Mouse (Mus musculus) embryonic facial prominence, embryonic 13.5 days (tissue): ENCODE results near the gene Sdc3. TPM values are rescaled to one million over a fixed set of nuclear protein-coding genes. Genes with fewer than 3 reads are reported as not detected.
A peak's percentile ranks its signal among the peaks of the same experiment; 100 is the strongest.

Experiments used
- ATAC-seq: fragments of 200-750 bp; cut with Nextera tagmentation; 2 replicates; pipeline ENCODE4 v1.8.0; 2017; ENCODE audit warnings: low read depth; ENCODE audit not compliant: insufficient number of reproducible peaks, insufficient read depth, low FRiP score, low TSS enrichment
- H3K27ac ChIP-seq: fragments of 300-500 bp; sonication (generic); 2 replicates; pipeline ENCODE4 v1.5.1; 2015; ENCODE audit warnings: moderate library complexity, mild to moderate bottlenecking, inconsistent platforms
- H3K27me3 ChIP-seq: fragments of 300-500 bp; sonication (generic); 2 replicates; pipeline ENCODE4 v1.6.1; 2015; ENCODE audit warnings: mild to moderate bottlenecking, inconsistent platforms
- H3K36me3 ChIP-seq: fragments of 300-500 bp; sonication (generic); 2 replicates; pipeline ENCODE4 v1.6.1; 2015; ENCODE audit warnings: mild to moderate bottlenecking, inconsistent platforms
- H3K4me1 ChIP-seq: fragments of 300-500 bp; sonication (generic); 2 replicates; pipeline ENCODE4 v1.6.1; 2015; ENCODE audit warnings: inconsistent platforms
- H3K4me2 ChIP-seq: fragments of 300-500 bp; sonication (generic); 2 replicates; pipeline ENCODE4 v1.6.1; 2015; ENCODE audit warnings: moderate library complexity, mild to moderate bottlenecking, inconsistent platforms
- H3K4me3 ChIP-seq: fragments of 300-500 bp; sonication (generic); 2 replicates; pipeline ENCODE4 v1.5.1; 2015; ENCODE audit warnings: mild to moderate bottlenecking, inconsistent platforms
- H3K9ac ChIP-seq: fragments of 300-500 bp; sonication (generic); 2 replicates; pipeline ENCODE4 v1.6.1; 2015; ENCODE audit warnings: mild to moderate bottlenecking, inconsistent platforms
- H3K9me3 ChIP-seq: fragments of 300-500 bp; sonication (generic); 2 replicates; pipeline ENCODE4 v1.6.1; 2016; ENCODE audit warnings: inconsistent platforms
- WGBS: fragments of 180-500 bp; shearing (Covaris S2); methylation state at CpG from one replicate; pipeline ENCODE4 v1.1.7; 2015; ENCODE audit warnings: mixed read lengths; 5-methylcytosine and 5-hydroxymethylcytosine counted together
- polyA plus RNA-seq: library from polyadenylated mRNA; unstranded; fragments of >200 nt; fragmentation: Nextera tagmentation; extraction: Ambion mirVana; gene quantifications from 2 replicates; pipeline ENCODE4 v1.2.1, GENCODE M21; 2015

Gene Sdc3
- polyA plus RNA-seq, 1 experiment from 2014 or later: 32.7 TPM

DNA sequence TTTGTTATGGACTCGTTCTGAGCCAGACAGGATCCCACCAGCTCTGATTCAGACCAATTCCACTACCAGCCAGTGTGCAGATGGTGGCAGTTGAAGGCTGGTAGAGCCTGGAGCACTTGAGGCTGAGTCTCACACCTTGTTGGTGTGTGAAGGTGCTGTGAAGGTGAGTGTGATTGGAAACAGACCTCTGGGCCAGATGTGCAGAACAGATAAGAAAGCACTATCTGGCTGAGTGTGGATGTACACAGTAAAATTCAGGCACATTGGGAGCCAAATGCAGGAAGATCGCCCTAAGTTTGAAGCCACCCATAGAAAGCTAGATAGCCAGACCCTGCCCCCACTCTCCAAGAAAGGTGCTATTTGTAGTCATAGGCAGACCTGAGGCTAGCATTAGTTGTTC is 25.9 kb upstream of the Sdc3 start:
- Histone ChIP-seq H3K4me2 (no peak overlapping the region), H3K27me3 (no peaks in the 10 kb centered on the region), H3K4me3 (no peak overlapping the region), H3K9me3 (no peaks in the 10 kb centered on the region), H3K9ac (no peak overlapping the region), H3K36me3 (peaks cover 89% of the 10 kb centered on the region), H3K4me1 (no peaks in the 10 kb centered on the region), H3K27ac (no peak overlapping the region)
- WGBS: 96% methylated on average over 2 of the region's 2 CpGs
- ATAC-seq: no peak

GRCm38 (mm10) chr4:130766926-130767325 is 25.4 kb upstream of the Sdc3 start:
- no peaks in the 10 kb centered on the region for H3K9me3 ChIP-seq
- H3K4me3 ChIP-seq: no peak overlapping the region
- H3K9ac ChIP-seq: no peak overlapping the region
- no peaks in the 10 kb centered on the region for H3K27me3 ChIP-seq
- H3K27ac ChIP-seq: no peak overlapping the region
- no peak overlapping the region for H3K4me2 ChIP-seq
- H3K4me1 ChIP-seq: no peaks in the 10 kb centered on the region
- ATAC-seq: no peak
- WGBS: 88% methylated on average over 4 of the region's 4 CpGs
- H3K36me3 ChIP-seq: peaks cover 88% of the 10 kb centered on the region

DNA sequence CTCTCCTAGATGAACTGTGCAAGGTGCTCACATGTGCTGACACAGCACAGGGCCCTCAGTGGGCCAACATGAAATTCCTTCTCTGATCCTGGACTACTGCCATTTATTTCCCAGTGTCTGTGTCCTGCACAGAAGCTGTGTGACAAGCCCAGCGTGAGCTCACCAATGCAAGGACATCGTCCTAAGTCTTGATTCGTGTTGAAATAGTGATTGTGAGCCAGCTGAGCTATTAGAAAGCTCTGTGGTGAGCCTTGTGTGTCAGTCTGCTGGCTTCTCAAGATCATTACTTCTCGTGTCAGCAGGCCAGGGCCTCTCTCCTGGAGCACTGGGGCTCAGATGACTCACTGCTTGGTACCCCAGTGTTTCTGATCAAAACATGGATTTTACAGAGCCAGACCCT is 18.4 kb upstream of the Sdc3 start:
- Histone ChIP-seq H3K4me1 (peaks cover 13% of the 10 kb centered on the region; the same call in 1 of the 2 replicates), H3K9ac (no peak overlapping the region), H3K27ac (no peak overlapping the region), H3K4me3 (no peak overlapping the region), H3K4me2 (no peak overlapping the region), H3K27me3 (no peaks in the 10 kb centered on the region), H3K36me3 (peaks cover 88% of the 10 kb centered on the region), H3K9me3 (no peaks in the 10 kb centered on the region)
- ATAC-seq: no peak
- WGBS: 88% methylated on average over 4 of the region's 4 CpGs

DNA sequence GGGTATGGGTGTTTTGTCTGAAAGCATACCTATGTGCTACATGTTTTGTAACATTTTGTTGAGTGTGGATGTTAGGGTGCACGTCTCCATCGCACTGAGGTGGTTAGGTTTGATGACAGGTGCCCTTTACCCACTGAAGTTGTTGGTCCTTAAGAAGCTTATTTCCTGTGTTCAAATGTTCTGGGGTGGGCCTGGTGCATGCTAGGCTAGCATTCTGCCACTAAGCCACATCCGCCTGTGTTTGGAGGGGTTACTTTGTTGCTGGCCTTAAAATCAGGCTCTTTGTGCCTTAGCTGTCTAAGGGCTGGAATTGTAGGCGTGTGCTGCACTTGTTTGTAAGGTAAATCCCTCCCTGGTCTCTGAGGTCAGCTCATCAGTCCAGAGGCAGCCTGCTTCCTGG is 17.5 kb upstream of the Sdc3 start:
- Histone ChIP-seq H3K4me3 (no peak overlapping the region), H3K4me2 (no peak overlapping the region), H3K36me3 (peaks cover 90% of the 10 kb centered on the region), H3K9me3 (no peaks in the 10 kb centered on the region), H3K27me3 (no peaks in the 10 kb centered on the region), H3K27ac (0 out of 2 replicates have a peak overlapping the region, but pooled peaks have one; percentile 5), H3K4me1 (peaks cover 13% of the 10 kb centered on the region; the same call in 1 of the 2 replicates), H3K9ac (no peak overlapping the region)
- ATAC-seq: no peak
- WGBS: 93% methylated on average over 4 of the region's 4 CpGs

GRCm38 (mm10) chr4:130777647-130778046 is 14.7 kb upstream of the Sdc3 start:
- peak overlapping the region; percentile 66; the same call in 1 of the 2 replicates for H3K27ac ChIP-seq

GRCm38 (mm10) chr4:130779037-130779436 is 13.3 kb upstream of the Sdc3 start:
- no peak for ATAC-seq
- WGBS: 73% methylated on average over 3 of the region's 3 CpGs
- Histone ChIP-seq H3K27me3 (no peaks in the 10 kb centered on the region), H3K36me3 (peaks cover 76% of the 10 kb centered on the region), H3K4me2 (no peak overlapping the region), H3K9ac (no peak overlapping the region), H3K27ac (no peak overlapping the region), H3K9me3 (no peaks in the 10 kb centered on the region), H3K4me3 (no peak overlapping the region), H3K4me1 (peaks cover 15% of the 10 kb centered on the region; the same call in 1 of the 2 replicates)

More at GRCm38 (mm10) chr4:130777647-130778046, 14.7 kb upstream of the Sdc3 start:
- Histone ChIP-seq H3K4me2 (no peak overlapping the region), H3K9ac (no peak overlapping the region), H3K27me3 (no peaks in the 10 kb centered on the region), H3K4me1 (peaks cover 15% of the 10 kb centered on the region; the same call in 1 of the 2 replicates), H3K36me3 (peaks cover 90% of the 10 kb centered on the region), H3K4me3 (no peak overlapping the region), H3K9me3 (no peaks in the 10 kb centered on the region)
- no peak for ATAC-seq
- WGBS: 47% methylated on average over 10 of the region's 10 CpGs

GRCm38 (mm10) chr4:130782492-130782891 is 9.8 kb upstream of the Sdc3 start:
- 94% methylated on average over 2 of the region's 2 CpGs for WGBS
- Histone ChIP-seq H3K4me2 (no peak overlapping the region), H3K9ac (no peak overlapping the region), H3K36me3 (peaks cover 45% of the 10 kb centered on the region), H3K27me3 (no peaks in the 10 kb centered on the region), H3K4me1 (peaks cover 9% of the 10 kb centered on the region), H3K4me3 (no peak overlapping the region), H3K9me3 (no peaks in the 10 kb centered on the region), H3K27ac (no peak overlapping the region)
- no peak for ATAC-seq

DNA sequence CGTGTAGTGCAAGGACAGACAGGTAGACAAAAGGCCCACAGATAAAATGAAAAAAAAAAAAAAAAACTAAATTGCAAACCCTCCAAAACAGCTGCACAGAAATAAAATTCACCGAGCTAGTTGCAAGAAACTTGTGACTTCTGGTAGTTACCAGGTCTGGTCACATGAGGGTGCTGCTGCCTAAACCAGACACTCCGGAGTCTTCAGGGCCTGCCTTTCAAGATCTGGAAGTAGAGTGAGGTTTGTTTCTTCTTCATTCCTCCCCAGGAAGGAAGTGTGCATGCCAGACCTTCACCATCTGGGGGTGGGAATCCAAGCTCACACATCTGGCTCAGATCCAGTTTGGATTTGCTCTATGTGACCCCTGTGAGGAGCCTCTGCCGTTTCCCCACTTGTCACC is 7.6 kb upstream of the Sdc3 start:
- no peak for ATAC-seq
- Histone ChIP-seq H3K27me3 (no peaks in the 10 kb centered on the region), H3K9me3 (no peaks in the 10 kb centered on the region), H3K4me2 (no peak overlapping the region), H3K9ac (0 out of 2 replicates have a peak overlapping the region, but pooled peaks have one; percentile 21), H3K4me1 (peaks cover 7% of the 10 kb centered on the region), H3K36me3 (peaks cover 24% of the 10 kb centered on the region), H3K4me3 (no peak overlapping the region), H3K27ac (0 out of 2 replicates have a peak overlapping the region, but pooled peaks have one; percentile 39)
- 13% methylated on average over 4 of the region's 4 CpGs for WGBS

GRCm38 (mm10) chr4:130787530-130787929 is 4.8 kb upstream of the Sdc3 start:
- no peak overlapping the region for H3K4me3 ChIP-seq
- no peak overlapping the region for H3K4me2 ChIP-seq
- 74% methylated on average over 5 of the region's 5 CpGs for WGBS
- no peaks in the 10 kb centered on the region for H3K9me3 ChIP-seq
- peaks cover 12% of the 10 kb centered on the region for H3K4me1 ChIP-seq
- H3K36me3 ChIP-seq: 0 out of 2 replicates have a peak, but pooled peaks cover 1% of the 10 kb centered on the region
- no peaks in the 10 kb centered on the region for H3K27me3 ChIP-seq
- no peak for ATAC-seq
- no peak overlapping the region for H3K27ac ChIP-seq
- no peak overlapping the region for H3K9ac ChIP-seq

- Histone ChIP-seq H3K4me2 (no peak overlapping the region), H3K4me3 (no peak overlapping the region), H3K9me3 (no peaks in the 10 kb centered on the region), H3K27ac (no peak overlapping the region), H3K4me1 (peaks cover 27% of the 10 kb centered on the region), H3K36me3 (no peaks in the 10 kb centered on the region), H3K27me3 (no peaks in the 10 kb centered on the region), H3K9ac (no peak overlapping the region)
- no peak for ATAC-seq
- 7% methylated on average over 6 of the region's 6 CpGs for WGBS
Measured at GRCm38 (mm10) chr4:130790180-130790579, 2.2 kb upstream of the Sdc3 start.

- Histone ChIP-seq H3K27ac (peak overlapping the region; percentile 62; the same call in 1 of the 2 replicates), H3K9ac (peak overlapping the region; percentile 95), H3K27me3 (no peaks in the 10 kb centered on the region), H3K36me3 (no peaks in the 10 kb centered on the region), H3K4me2 (peak overlapping the region; percentile 94), H3K4me1 (peaks cover 35% of the 10 kb centered on the region), H3K9me3 (no peaks in the 10 kb centered on the region), H3K4me3 (peak overlapping the region; percentile 91)
- ATAC-seq: no peak
- WGBS: 5% methylated on average over 19 of the region's 19 CpGs
Measured at GRCm38 (mm10) chr4:130791811-130792375, 444 bp upstream of the Sdc3 start.

GRCm38 (mm10) chr4:130793180-130793501 is 804 bp downstream of the Sdc3 start:
- peak overlapping the region; percentile 94 for H3K4me2 ChIP-seq
- WGBS: 33% methylated on average over 7 of the region's 7 CpGs
- H3K27me3 ChIP-seq: no peaks in the 10 kb centered on the region
- H3K36me3 ChIP-seq: no peaks in the 10 kb centered on the region
- no peak overlapping the region for H3K27ac ChIP-seq
- H3K9ac ChIP-seq: peak overlapping the region; percentile 95
- H3K4me3 ChIP-seq: peak overlapping the region; percentile 91
- H3K9me3 ChIP-seq: no peaks in the 10 kb centered on the region
- H3K4me1 ChIP-seq: peaks cover 47% of the 10 kb centered on the region
- no peak; the same call in 1 of the 2 replicates for ATAC-seq
